Mouse (Mus musculus): ENCODE results near the gene Mybpc2.

Gene Mybpc2

DNA sequence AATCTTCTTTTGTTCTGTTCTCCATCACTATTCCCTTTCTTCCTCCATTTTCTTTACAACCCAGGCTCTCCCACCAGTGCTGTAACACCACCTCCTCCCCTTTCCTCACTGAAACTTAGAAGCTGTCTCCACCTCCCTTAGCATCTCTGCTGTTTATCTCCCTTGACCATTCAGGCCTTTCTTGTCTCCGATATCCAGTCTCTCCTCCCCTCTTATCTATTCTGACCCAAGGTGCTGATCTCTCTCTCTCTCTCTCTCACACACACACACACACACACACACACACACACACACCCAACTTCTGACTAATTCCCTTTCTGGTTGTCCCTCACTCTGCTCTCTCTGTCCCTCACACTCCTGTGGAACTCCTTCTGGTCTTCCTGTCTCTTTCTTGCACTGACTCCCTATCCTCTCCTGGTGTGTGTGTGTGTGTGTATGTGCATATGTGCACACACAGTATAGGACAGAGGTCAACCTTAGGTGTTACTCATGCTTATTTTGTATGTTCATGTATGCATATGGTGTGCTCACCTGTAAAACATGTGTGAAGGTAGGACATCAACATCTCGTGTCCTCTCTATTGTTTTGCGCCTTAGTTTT lies 41.5 kb downstream of the Mybpc2 start:
- DNase-seq: peak; percentile 70

DNA sequence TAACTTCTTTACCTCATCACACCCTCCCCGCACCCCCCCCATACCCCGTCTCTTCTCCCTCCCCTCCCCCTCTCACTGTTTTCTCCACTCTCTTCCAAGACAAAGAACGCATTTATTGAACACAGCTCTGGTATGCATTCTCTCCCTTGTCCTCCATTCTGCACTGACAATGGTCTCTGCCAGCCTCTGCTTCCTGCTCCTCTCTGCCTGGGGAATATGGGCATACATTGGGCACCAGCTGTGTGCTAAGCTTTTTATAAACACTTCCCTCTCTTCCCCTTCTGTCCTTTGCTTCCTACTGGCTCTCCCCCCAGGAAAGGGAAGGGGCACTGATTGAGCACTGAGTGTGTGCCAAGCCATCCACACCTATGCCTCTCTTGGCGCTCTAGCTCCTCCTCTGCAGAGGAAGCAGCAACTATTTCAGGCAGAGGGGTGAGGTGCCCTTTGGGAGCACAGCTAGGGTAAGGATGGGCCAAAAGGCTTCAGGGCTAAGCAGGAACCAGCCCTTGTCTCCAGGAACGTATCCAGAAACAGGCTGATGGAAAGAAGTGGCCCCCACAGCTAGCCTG lies 49.3 kb downstream of the Mybpc2 start:
- no peak for DNase-seq

DNA sequence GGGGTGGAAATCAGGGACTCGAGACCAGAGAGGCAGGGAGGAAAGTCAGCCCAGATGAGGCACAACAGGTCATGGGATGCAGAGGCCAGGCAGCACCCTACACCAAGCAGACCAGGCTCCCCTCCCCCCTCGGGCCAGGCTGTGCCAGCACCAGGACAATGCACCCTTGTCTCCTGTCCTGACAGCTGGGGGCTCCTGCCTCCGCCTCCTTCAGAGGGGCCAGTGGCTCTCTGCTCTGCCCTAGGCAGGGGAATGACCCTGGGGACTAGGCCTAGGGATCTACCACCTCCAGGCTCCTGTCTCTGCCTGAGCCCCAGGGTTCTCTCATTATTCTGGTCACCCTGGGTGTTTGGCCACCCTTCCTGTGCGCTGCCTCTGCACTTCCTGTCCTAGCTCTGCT lies 50.0 kb downstream of the Mybpc2 start:
- DNase-seq: no peak

DNA sequence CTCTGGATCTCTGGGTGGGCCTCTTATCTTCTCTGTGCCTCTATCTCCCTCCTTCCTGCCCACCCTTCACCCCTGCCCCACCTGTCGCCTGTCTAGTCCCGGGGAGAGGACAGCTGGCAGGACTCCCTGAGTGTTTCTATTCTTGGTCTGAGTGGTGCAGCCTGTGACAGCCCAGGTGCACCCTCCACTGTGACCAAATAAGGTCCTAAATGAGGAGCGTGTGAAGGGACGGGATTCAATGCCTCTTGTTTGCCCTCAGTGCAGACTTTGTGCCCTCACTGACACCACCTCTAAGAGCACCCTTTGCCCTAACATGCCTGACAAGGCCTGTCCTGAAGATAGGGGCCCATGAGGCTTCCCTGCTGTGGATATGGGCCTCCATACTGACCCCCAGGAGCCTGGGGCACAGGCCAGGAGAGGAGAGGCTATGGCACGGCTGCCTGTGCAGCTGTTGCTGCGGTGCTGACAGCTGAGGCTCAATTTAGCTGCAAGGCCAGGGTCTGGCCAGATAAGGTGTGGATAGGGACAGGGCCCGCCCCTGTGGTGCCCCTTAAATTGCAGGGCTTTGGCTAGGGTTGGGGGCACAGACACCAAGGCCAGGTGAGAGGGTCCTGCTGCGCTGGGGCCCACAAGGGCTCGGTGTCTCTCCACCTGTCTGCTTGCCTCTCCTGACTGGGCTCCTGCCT lies 51.4 kb downstream of the Mybpc2 start:
- peak; percentile 10 for DNase-seq

DNA sequence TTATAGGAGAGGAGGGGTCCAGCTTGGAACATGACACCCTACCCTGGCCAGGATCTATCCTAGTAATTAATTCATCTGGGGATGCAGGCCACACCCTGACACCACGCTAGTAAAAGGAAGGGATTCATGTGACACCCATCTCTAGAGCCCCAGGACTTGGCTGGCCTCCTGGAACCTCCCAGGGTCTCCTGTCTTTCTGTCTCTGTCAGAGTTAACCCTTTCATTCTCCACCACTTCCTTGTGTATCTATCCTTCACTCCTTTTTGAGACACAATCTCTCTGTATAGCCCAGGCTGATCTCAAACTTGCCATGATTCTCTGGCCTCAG lies 51.9 kb downstream of the Mybpc2 start:
- DNase-seq: no peak

DNA sequence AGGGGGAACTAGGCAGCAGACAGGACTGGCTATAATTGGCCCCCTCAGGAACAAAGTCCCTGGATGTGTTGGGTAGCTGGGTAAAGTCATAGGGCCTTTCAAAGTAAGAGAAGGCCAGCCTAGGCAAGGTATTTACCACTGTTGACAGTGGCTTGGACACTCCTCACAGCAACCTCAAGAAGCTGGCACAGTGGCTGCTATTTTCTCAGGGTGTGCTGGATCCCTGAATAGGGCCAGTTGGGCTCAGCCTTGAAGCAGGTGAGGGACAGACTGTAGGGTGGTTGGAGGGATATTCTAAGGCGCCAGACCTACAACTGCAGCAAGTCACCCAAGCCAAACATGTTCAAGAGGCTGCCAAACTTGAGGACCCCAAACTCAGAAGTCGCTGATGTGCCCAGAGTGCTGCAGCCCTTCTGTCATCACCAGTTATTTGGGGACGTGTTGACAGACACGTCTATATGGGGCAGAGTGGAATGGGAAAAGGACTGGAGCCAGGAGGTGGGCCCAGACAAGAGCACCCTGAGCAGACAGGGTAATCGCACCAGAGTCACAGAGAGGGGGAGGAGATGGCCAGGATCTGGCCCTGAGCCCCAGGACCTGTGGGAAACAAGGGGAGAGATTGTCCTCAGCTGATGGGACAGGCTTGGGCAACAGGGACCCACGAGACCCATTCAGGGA lies 52.4 kb downstream of the Mybpc2 start:
- DNase-seq: no peak

DNA sequence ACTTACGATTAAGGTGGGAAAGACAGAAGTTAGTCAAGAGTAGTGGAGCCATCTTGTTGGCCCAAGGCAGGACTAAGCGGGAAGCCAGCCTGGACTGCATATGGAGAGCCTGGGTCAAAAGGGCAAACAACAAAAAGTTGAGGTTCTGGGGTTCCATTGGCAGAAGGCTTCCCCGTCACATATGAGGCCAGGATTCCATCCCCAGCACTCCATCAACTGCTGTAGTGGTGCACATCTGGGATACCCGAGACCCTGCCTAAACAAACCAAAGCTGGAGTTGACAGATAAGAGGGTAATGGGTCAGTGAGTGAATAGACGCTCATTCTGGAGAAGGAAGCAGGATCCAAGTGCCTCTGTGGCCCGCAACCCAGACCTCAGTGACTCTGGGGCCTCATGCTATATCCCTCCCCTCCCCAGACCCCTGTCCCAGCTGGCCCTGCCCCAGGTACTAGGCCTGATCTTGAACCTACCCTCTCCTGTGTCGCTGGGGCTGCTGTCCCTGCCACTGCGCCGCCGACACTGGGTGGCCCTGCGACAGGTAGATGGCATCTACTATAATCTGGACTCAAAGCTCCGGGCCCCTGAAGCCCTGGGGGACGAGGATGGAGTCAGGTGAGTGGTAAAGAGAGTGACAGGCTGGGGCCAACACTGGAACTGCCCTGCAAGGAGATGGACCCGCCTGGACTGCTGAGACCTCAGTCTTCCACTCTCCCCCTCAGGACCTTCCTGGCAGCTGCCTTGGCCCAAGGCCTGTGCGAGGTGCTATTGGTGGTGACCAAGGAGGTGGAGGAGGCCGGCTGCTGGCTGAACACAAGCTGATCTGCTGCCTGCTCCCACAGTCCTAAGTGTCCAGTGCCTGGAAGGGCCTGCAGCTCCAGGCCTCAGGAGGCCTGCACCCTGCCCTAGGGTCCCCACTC lies 53.5 kb downstream of the Mybpc2 start:
- no peak for DNase-seq

DNA sequence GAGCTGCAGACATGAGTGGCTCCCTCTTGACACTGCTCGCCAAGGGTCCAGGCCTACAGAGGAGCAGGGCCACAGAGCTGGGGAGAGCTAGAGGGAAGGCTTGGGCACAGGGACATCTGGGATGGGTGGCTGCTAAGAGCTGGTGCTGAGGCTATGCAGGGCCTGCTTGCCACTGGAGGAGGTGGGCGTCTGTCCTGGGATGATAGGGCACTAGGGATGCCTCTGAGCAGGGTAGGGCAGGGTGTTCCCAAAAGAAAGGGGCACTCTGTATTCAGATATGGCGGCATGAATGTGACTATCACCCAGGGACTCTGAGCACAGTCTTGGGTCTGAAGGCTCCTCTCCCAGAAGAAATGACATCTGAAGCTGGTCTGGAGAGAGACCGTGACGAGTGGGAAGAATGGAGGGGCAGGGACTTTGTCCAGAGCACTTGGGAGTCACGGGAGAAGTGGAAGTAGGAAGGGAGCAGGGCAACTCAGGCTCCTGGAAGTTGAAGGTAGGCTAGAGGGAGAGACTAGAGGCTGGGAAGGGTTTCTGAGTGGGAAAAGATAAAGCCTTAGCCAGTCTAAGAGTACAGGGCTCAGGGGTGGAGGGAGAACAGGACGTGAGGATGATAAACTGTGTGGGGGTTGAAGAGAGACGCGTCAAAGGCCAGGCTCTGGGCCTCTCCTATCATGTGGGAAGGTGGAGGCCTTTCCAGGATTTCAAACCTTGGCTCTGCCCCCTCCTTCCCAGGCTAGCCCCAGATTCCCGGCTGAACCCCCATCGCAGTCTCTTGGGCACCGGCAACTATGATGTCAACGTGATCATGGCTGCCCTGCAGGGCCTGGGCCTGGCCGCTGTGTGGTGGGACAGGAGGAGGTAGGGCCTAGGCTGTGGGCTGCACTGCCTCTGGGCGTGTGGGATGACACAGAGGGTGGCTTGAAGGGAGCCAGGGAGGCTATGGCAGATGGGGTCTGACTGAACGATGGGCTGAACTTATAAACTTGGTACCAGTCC lies 54.5 kb downstream of the Mybpc2 start:
- peak; percentile 79 for DNase-seq

DNA sequence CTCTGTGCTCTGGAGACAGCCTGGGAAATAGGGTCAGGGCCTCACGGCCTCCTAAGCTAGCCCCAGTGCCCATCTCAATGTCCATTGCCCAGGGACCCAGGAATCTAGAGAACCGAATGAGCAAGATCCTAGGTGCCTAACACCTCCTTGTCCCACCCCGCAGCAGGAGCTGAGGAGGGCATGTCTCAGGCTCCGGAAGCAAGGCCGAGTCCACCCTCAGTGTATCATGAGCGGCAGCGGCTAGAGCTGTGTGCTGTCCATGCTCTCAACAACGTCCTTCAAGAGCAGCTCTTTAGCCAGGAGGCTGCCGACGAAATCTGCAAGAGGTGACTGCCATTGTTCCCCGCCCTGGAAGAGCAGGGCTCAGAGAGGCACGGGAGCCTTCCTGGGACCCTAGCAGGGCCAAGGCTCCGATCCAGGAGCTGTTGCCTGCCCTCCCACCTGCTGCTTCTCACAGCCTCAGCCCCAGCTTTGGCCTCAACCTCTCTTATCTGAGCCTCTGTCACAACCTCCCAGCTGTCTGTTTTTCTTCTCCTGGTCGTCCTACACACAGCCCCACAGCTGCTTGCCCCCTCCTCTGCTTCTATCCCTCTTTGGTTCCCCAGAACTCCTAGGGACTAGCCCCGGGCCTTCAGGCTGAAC lies 55.7 kb downstream of the Mybpc2 start:
- DNase-seq: peak; percentile 77

DNA sequence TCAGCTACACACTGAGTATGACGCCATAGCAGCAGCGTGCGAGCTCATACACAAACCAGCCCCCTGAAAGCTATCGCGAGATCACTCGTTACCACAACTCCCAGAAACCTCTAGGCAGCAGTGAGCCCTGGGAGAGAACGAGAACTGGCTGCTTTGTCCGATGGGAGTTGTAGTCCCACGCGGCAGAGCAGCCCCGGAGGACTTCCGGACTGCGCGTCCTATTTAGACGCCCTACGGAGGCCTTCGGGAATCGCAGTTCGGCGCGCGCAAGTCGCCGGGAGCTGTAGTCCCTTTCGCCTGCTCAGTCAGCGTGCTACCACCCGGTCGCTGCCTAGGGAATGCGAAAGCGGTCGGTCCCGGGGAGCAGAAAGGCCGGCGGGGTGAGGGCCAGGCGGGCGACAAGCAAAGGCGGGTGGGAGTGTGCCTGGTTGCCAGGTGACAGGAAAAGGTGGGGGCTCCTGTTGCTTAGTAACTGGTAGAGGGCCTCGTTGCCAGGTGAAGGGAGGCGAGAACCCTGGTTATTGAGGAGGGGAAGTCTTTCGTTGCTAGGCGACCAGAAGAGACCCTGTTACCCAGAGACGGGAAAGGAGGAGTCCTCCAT lies 56.5 kb downstream of the Mybpc2 start, which contains the start of gene Josd2:
Josd2 (plus strand) TSS at position 170 of the 601 bp plus-strand sequence.
- peak; percentile 94 for DNase-seq

DNA sequence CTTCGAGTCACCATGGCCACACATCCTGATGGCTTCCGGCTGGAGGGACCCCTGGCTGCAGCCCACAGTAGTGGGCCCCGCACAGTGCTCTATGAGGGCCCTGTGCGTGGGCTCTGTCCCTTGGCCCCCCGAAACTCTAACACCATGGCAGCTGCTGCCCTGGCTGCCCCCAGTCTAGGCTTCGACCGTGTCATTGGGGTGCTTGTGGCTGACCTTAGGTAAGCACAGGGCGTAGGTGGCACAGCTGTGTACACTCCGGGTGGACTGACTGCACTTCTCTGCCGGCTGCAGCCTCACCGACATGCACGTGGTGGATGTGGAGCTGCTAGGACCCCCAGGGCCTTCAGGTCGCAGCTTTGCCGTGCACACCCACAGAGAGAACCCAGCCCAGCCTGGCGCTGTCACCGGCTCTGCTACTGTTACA lies 57.6 kb downstream of the Mybpc2 start:
- DNase-seq: peak; percentile 12

DNA sequence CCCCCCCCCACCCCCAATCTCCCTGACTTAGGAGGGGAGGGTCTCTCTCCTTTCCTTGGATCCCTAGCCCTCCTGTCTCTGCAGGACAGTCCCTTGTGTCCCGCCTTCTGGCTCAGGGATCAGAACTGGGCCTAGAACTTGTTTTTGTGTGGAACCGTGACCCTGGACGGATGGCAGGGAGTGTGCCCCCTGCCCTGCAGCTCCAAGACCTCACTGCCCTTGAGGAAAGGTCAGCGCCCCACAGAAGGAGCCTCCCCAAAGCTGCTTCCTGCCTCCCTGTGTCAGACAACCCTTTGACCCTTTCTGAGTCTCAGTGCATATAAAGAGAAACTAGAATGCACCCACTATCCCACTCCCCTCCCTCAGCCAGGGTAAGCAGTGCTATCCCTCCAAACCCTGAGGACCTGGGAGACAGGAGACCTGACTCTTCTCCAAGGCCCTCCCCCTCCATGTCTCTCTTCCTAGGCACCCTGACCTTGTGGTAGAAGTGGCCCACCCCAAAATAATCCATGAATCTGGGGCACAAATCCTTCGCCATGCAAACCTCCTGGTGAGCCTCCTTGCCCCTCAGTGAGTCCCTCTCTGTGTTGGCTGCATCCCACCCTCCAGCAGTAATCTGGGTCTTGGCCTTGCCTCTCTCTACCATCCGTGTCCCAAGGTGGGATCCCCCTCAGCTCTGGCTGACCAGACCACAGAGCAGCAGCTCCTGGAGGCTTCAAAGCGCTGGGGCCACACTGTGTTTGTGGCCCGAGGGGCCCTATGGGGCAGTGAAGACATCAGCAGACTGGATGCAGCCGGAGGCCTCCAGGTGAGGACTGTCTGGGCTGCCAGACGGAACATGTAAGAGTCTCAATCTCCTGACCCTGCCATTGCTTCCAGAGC lies 58.2 kb downstream of the Mybpc2 start:
- DNase-seq: peak; percentile 2

DNA sequence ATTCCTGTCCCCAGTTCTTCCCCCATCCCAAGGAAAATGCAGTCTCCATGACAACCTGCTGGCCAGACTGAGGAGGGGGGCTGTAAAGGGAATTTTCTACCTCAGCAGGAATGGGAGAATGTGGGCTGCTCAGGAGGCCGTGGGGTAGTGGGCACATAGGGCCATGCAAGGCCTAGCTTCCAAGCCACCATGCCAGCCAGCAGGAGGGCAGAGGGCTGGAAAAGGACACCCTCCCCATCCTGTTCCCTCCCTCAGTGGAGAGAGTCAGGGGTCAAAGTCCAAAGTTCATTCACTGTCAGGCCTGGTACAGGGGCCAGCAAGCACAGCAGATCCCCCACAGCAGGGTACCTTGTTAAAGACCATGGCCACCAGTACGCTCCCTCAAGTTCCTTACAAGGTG lies 59.3 kb downstream of the Mybpc2 start, which contains the start of gene Aspdh:
Aspdh (plus strand) TSS at position 281 of the 400 bp plus-strand sequence.
- DNase-seq: peak; percentile 14

DNA sequence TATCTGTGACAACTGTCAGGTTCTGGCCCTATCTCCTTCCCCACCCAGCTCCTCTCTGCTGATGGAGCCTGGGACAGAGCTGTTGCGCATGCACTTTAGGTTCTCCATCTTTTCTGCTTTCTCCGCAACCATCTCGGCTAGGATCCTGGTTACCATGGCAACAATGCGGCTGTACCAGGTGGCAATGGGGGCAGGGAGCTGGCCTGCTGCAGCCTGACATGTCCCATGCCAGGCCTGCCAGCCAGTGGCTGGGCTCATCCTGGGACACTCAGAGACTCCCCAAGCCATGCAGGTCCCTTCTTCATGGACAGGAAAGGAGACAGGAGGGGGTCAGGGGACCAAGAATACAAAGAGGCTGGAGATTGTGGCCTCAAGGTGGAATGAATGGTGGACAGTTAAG lies 59.9 kb downstream of the Mybpc2 start:
- DNase-seq: peak; percentile 34

DNA sequence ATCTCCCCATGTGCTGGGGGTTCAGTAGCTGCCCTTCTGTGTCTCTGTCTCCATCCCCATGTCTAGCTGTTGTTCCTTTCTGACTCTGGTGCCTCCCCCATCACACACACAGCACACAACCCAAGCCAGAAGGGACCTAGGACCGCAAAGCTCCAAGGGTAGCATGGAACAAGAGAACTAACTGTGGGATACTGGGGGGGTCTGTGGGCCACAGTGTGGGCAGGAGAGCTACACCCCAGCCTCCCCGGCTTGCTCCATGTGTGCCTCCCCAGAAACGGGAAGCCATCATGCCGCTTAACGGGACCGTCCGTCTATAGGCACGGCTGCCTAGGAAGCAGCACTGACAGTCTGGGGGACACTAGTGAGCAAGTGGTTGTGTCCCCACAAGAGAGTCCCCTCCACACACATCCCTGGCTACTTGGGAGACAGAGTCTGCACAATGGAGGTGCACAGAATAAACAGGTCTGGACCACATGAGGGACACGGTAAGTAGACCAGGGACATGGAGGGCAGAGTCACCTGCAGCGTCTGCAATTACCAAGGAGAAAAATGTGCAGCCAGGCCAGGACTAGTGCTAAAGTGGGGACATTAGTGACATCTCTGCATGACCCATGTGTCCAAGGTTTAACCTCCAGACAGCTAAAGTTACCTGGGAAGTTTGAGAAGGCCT lies 60.8 kb downstream of the Mybpc2 start:
- DNase-seq: peak; percentile 2

DNA sequence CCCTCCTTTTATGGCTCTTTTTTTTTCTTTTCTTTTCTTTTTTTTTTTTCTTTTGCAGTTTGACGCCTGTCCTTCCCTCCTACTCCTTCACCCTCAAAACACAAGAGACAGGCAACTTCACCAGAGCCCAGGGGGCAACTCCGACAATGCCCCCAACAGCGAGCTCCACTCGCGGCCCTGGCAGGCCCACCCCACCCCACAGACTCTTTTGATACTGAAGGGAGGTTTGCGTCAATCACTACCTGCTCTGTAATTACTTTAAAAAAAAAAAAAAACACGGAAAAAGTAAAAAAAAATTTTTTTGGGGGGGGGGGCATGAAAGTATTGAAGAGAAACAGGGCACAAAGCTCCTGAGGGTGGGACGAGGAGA lies 61.4 kb downstream of the Mybpc2 start:
- DNase-seq: no peak

DNA sequence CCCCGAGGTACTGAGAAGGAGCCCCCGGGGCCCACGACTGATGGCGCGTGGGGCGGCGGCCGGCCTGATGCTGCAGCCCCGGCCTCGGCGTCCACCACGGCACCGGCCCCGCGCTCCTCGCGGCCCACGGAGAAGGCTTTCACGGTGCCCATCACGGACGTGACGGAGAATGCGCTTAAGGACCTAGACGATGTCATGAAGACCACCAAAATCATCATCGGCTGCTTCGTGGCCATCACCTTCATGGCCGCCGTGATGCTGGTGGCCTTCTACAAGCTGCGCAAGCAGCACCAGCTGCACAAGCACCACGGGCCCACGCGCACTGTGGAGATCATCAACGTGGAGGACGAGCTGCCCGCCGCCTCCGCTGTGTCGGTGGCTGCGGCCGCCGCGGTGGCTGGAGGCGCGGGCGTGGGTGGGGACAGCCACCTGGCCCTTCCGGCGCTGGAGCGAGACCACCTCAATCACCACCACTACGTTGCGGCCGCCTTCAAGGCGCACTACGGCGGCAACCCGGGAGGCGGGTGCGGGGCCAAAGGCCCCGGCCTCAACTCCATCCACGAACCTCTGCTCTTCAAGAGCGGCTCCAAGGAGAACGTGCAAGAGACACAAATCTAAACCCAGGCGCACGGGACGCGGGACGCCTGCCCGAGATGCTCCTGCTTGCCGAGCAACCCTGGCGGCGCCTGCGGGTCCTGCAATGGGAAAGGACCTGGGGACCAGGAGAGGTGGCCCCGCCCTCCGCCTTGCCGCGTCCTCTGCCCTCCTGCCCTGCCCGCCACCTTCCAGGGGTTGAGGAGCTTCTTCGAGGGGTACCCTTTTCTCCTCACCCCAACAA lies 62.0 kb downstream of the Mybpc2 start:
- DNase-seq: peak; percentile 69
